8 mouse cellular contexts compared by ENCODE assay signal in the genomic region with DNA sequence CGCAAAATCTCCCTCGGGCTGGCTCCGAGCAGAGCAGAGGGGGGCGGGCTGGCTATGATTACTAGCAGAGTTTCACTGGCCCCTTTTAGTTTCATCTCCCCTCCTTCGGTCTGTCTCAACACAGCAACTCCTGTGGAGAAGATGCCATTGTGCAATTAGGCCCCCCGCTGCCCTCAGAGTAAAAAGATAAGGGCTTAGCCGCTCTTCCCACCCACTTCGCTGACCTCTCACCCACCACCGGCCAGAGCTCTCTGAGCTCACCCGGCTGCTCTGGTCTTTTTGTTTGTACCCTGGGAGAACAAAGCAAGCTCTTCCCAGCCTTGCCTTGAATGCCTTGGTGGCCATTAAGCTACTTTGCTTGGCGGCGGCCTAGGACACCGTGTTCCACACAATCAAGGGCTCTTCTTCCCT. TPM values are rescaled to one million over a fixed set of nuclear protein-coding genes. Genes with fewer than 3 reads are reported as not detected.
A peak's percentile ranks its signal among the peaks of the same experiment; 100 is the strongest.
DNase-seq lines count a peak whose midpoint lies in the region; ATAC-seq and TF ChIP-seq lines count a peak whose summit lies in the region.

No protein-coding gene starts in this region.

- H3K27me3 ChIP-seq in kidney, embryonic 14.5 days (ENCODE audit: control insufficient read depth, insufficient read depth, low read length) = no peaks in the 10 kb centered on the region
- H3K27me3 ChIP-seq in midbrain, embryonic 13.5 days = peaks cover 1% of the 10 kb centered on the region; the same call in 1 of the 2 replicates

- H3K27ac ChIP-seq in kidney, embryonic 14.5 days (ENCODE audit: low read depth, low read length) = no peak overlapping the region
- peak overlapping the region; percentile 59; the same call in 1 of the 2 replicates for H3K27ac ChIP-seq in cortical plate, adult 2 months (ENCODE audit: insufficient read depth, low read length)
- H3K27ac ChIP-seq in midbrain, embryonic 13.5 days = no peak overlapping the region

- TF ChIP-seq CTCF in cortical plate, adult 2 months (IDR thresholded peaks at IDR 0.05; ENCODE audit: extremely low read depth, insufficient read depth, low read length) = no peak

- intact Hi-C loops in left cerebral cortex, postnatal 36 days (cut with DNase I) = no loop called here
- intact Hi-C loops in left cerebral cortex, postnatal 14 days (cut with DNase I) = no loop called here

- TF ChIP-seq POLR2A in cortical plate, adult 2 months (IDR thresholded peaks at IDR 0.05; ENCODE audit: extremely low read depth, insufficient read depth, low read length) = no peak

- 33% methylated on average over 13 of the region's 13 CpGs for WGBS in kidney, embryonic 14.5 days
- WGBS in midbrain, embryonic 13.5 days = 20% methylated on average over 13 of the region's 13 CpGs

- no peak overlapping the region for H3K4me2 ChIP-seq in kidney, embryonic 14.5 days (replicated peaks; ENCODE audit: low read depth, low read length)
- no peak overlapping the region; the same call in 1 of the 2 replicates for H3K4me2 ChIP-seq in midbrain, embryonic 13.5 days (replicated peaks)

- DNase-seq in kidney, adult 9 months = no peak
- peak; percentile 6 for DNase-seq in heart, postnatal 4 days
- DNase-seq in c-Kit-positive CD71-positive TER-119-positive erythroid progenitor cells, embryonic 14.5 days (ENCODE audit: low spot score) = no peak
- no peak for DNase-seq in left cerebral cortex, postnatal 36 days (ENCODE audit: low spot score in 2 of 2)
- DNase-seq in left cerebral cortex, postnatal 14 days (ENCODE audit: low spot score in 2 of 2) = no peak

- H3K36me3 ChIP-seq in kidney, embryonic 14.5 days (ENCODE audit: control insufficient read depth, insufficient read depth, low read length) = no peaks in the 10 kb centered on the region
- H3K36me3 ChIP-seq in midbrain, embryonic 13.5 days = no peaks in the 10 kb centered on the region

- H3K4me1 ChIP-seq in kidney, embryonic 14.5 days (ENCODE audit: control insufficient read depth, insufficient read depth, low read length) = no peaks in the 10 kb centered on the region
- no peaks in the 10 kb centered on the region; the same call in 1 of the 2 replicates for H3K4me1 ChIP-seq in cortical plate, adult 2 months (ENCODE audit: control insufficient read depth, insufficient read depth, low read length)
- H3K4me1 ChIP-seq in midbrain, embryonic 13.5 days (replicated peaks) = peaks cover 5% of the 10 kb centered on the region; the same call in 1 of the 2 replicates

- H3K9me3 ChIP-seq in kidney, embryonic 14.5 days (ENCODE audit: control insufficient read depth, low read length) = no peaks in the 10 kb centered on the region
- H3K9me3 ChIP-seq in midbrain, embryonic 13.5 days = no peaks in the 10 kb centered on the region

- ATAC-seq in kidney, embryonic 14.5 days (ENCODE audit: low FRiP score, low TSS enrichment) = peak; percentile 60; the same call in 1 of the 2 replicates
- peak; percentile 70 for ATAC-seq in midbrain, embryonic 13.5 days

- H3K9ac ChIP-seq in kidney, embryonic 14.5 days (ENCODE audit: low read depth, low read length) = no peak overlapping the region
- H3K9ac ChIP-seq in midbrain, embryonic 13.5 days (replicated peaks) = no peak overlapping the region

- no peak overlapping the region for H3K4me3 ChIP-seq in kidney, embryonic 14.5 days (ENCODE audit: low read length)
- H3K4me3 ChIP-seq in cortical plate, adult 2 months (ENCODE audit: insufficient read depth, low read length) = no peak overlapping the region
- H3K4me3 ChIP-seq in midbrain, embryonic 13.5 days (replicated peaks) = no peak overlapping the region

RNA-seq across cellular contexts. Expression of a gene that starts 32.8 kb away (rescaled TPM):
- 462 and 531 TPM in 2 replicates for polyA plus RNA-seq in kidney, embryonic 14.5 days (2014; fragmentation: Nextera tagmentation; extraction: Ambion mirVana)
- polyA plus RNA-seq in cortical plate, adult 2 months (2012; rRNA removed) = 121 and 125 TPM in 2 replicates
- total RNA-seq in heart, postnatal 4 days (2021) = 100 to 1,000 TPM; 246 to 256 TPM
- polyA plus RNA-seq in midbrain, embryonic 13.5 days (2015; fragmentation: Nextera tagmentation; extraction: Ambion mirVana) = 210 and 217 TPM in 2 replicates
- total RNA-seq in left cerebral cortex, postnatal 36 days (2021) = 100 to 1,000 TPM; 130 to 140 TPM
- total RNA-seq in left cerebral cortex, postnatal 14 days (2021) = 100 to 1,000 TPM; 142 to 154 TPM
